Mouse (Mus musculus) bone marrow macrophage, adult 2 months (primary cell): Measurements from ENCODE around the gene Prdx6.

Experiments used
- CTCF ChIP-seq: IDR thresholded peaks from 2 replicates; pipeline ENCODE4 v1.5.1; 2012; ENCODE audit warnings: low read depth, mild to moderate bottlenecking, low read length, moderate library complexity
- POLR2A ChIP-seq: IDR thresholded peaks from 2 replicates; pipeline ENCODE4 v1.6.1; 2012; ENCODE audit warnings: mild to moderate bottlenecking, low read depth, low read length, borderline replicate concordance

DNA sequence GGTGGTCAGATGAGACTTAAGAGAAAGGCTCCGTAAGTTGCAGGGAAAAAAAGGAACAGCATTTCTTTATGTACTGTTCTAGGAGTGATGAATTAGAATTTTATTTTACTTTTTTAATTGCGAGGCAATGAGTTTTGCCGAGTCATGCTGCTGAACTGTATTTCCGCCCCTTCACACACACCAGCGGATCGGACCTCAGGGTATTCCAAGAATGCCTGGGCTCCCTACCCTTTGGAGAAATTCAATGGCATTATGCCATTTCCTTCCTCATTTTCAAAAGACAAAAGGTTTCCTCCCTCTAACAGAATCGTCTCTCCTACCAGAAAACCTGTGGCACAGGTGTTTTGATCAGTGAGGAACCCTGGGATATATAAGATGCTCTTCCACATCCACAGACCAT is 2.3 kb downstream of the Prdx6 start:
- TF ChIP-seq CTCF (no peak), POLR2A (no peak)
